In the genomic region with DNA sequence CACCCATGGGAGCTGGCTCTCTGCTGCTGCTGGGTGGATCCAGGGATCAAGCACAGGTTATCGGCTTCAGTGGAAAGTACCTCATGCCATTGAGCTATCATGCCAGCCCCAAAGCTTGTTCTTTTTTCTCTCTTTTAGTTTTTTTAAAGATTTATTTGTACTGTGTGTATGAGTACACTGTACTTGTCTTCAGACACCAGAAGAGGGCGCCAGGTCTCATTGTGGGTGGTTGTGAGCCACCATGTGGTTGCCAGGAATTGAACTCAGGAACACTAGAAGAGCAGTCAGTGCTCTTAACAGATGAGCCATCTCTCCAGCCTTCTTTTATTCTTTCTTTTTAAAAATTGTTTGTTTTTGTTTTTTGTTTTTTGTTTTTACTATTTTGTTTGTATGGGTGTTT, we compare ENCODE assay signal across 9 mouse cellular contexts.
DNase-seq lines count a peak whose midpoint lies in the region; ATAC-seq and TF ChIP-seq lines count a peak whose summit lies in the region.
"Had no signal": no experiment of that assay in that cellular context is flagged by ENCODE, and none has a peak within 500 bp of the region (broad histone marks: within the 10 kb centered on the region; RNA-seq: fewer than 3 reads in every experiment).

No protein-coding gene starts in this region.

- no peaks in the 10 kb centered on the region for H3K27me3 ChIP-seq in heart, adult 2 months (ENCODE audit: control insufficient read depth, insufficient read depth, low read length)
- H3K27me3 ChIP-seq in heart, embryonic 10.5 days (ENCODE audit: insufficient read depth, poor library complexity, severe bottlenecking): no peaks in the 10 kb centered on the region
- no peaks in the 10 kb centered on the region for H3K27me3 ChIP-seq in midbrain, embryonic 14.5 days (ENCODE audit: control insufficient read depth, insufficient read depth, low read length)
- H3K27me3 ChIP-seq in midbrain, embryonic 11.5 days (ENCODE audit: control insufficient read depth, insufficient read depth, low read length): no peaks in the 10 kb centered on the region
- H3K27me3 ChIP-seq: forebrain, embryonic 12.5 days had no signal

- no peak for DNase-seq in heart, adult 2 months
- no peak for DNase-seq in heart, embryonic 10.5 days (ENCODE audit: low spot score)
- DNase-seq in midbrain, embryonic 14.5 days: peak; percentile 41
- no peak for DNase-seq in midbrain, embryonic 11.5 days (ENCODE audit: low spot score, missing footprints)
- peak; percentile 45 for DNase-seq in thymus, postnatal 25 days
- no peak for DNase-seq in layer of hippocampus, postnatal 14 days (ENCODE audit: low spot score in 2 of 2)
- DNase-seq in Muller cell, postnatal 12 days (ENCODE audit: inconsistent ontology term): no peak

- no peak overlapping the region for H3K9ac ChIP-seq in heart, adult 2 months (ENCODE audit: low read depth, low read length)
- no peak overlapping the region for H3K9ac ChIP-seq in midbrain, embryonic 14.5 days (replicated peaks; ENCODE audit: low read length)
- H3K9ac ChIP-seq in midbrain, embryonic 11.5 days (ENCODE audit: low read length): no peak overlapping the region
- H3K9ac ChIP-seq: forebrain, embryonic 12.5 days had no signal

- 73% methylated on average over 2 of the region's 2 CpGs for WGBS in heart, adult 2 months
- WGBS in heart, embryonic 10.5 days: 61% methylated on average over 2 of the region's 2 CpGs
- 61% methylated on average over 2 of the region's 2 CpGs for WGBS in midbrain, embryonic 14.5 days
- 58% methylated on average over 2 of the region's 2 CpGs for WGBS in midbrain, embryonic 11.5 days

- no peak overlapping the region for H3K27ac ChIP-seq in heart, adult 2 months
- H3K27ac ChIP-seq in heart, embryonic 10.5 days: no peak overlapping the region
- no peak overlapping the region for H3K27ac ChIP-seq in midbrain, embryonic 14.5 days (replicated peaks; ENCODE audit: low read depth, low read length)
- no peak overlapping the region for H3K27ac ChIP-seq in midbrain, embryonic 11.5 days (ENCODE audit: low read depth, low read length)
- no peak overlapping the region for H3K27ac ChIP-seq in cortical plate, adult 2 months (ENCODE audit: insufficient read depth, low read length)
- H3K27ac ChIP-seq: forebrain, embryonic 12.5 days had no signal

- TF ChIP-seq POLR2A in heart, adult 2 months (IDR thresholded peaks at IDR 0.05; ENCODE audit: insufficient read depth, low read depth, low read length): no peak
- no peak for TF ChIP-seq POLR2A in cortical plate, adult 2 months (IDR thresholded peaks at IDR 0.05; ENCODE audit: extremely low read depth, insufficient read depth, low read length)

- H3K4me3 ChIP-seq in heart, adult 2 months: no peak overlapping the region
- no peak overlapping the region for H3K4me3 ChIP-seq in heart, embryonic 10.5 days
- H3K4me3 ChIP-seq in midbrain, embryonic 14.5 days (replicated peaks; ENCODE audit: low read depth, low read length): no peak overlapping the region
- H3K4me3 ChIP-seq in midbrain, embryonic 11.5 days (ENCODE audit: low read depth, low read length): no peak overlapping the region
- no peak overlapping the region for H3K4me3 ChIP-seq in cortical plate, adult 2 months (ENCODE audit: insufficient read depth, low read length)
- H3K4me3 ChIP-seq: forebrain, embryonic 12.5 days had no signal

- H3K4me2 ChIP-seq in midbrain, embryonic 14.5 days (ENCODE audit: low read length): no peak overlapping the region
- H3K4me2 ChIP-seq in midbrain, embryonic 11.5 days: no peak overlapping the region
- H3K4me2 ChIP-seq: forebrain, embryonic 12.5 days had no signal

- H3K9me3 ChIP-seq in heart, embryonic 10.5 days: no peaks in the 10 kb centered on the region
- no peaks in the 10 kb centered on the region for H3K9me3 ChIP-seq in midbrain, embryonic 14.5 days (ENCODE audit: control insufficient read depth, low read length)
- no peaks in the 10 kb centered on the region for H3K9me3 ChIP-seq in midbrain, embryonic 11.5 days (ENCODE audit: control insufficient read depth, low read length)
- H3K9me3 ChIP-seq: forebrain, embryonic 12.5 days had no signal

- H3K4me1 ChIP-seq in heart, adult 2 months (ENCODE audit: control insufficient read depth, insufficient read depth, low read length): no peaks in the 10 kb centered on the region
- H3K4me1 ChIP-seq in heart, embryonic 10.5 days: no peaks in the 10 kb centered on the region
- H3K4me1 ChIP-seq in midbrain, embryonic 14.5 days (ENCODE audit: control insufficient read depth, insufficient read depth, low read length): no peaks in the 10 kb centered on the region
- H3K4me1 ChIP-seq in midbrain, embryonic 11.5 days (ENCODE audit: control insufficient read depth, insufficient read depth, low read length): no peaks in the 10 kb centered on the region
- peaks cover 5% of the 10 kb centered on the region; the same call in 1 of the 2 replicates for H3K4me1 ChIP-seq in cortical plate, adult 2 months (ENCODE audit: control insufficient read depth, insufficient read depth, low read length)
- H3K4me1 ChIP-seq: forebrain, embryonic 12.5 days had no signal

- ATAC-seq in midbrain, embryonic 14.5 days (ENCODE audit: low FRiP score, low TSS enrichment): no peak
- ATAC-seq in midbrain, embryonic 11.5 days (ENCODE audit: low FRiP score): no peak

- peak; percentile 67 for TF ChIP-seq CTCF in heart, adult 2 months (IDR thresholded peaks at IDR 0.05)
- peak; percentile 24; the same call in 1 of the 2 replicates for TF ChIP-seq CTCF in cortical plate, adult 2 months (IDR thresholded peaks at IDR 0.05; ENCODE audit: extremely low read depth, insufficient read depth, low read length)

- TF ChIP-seq EP300 in heart, adult 2 months (IDR thresholded peaks at IDR 0.05; ENCODE audit: insufficient read depth, low read depth, low read length): no peak

- H3K79me2 ChIP-seq in heart, adult 2 months (replicated peaks; ENCODE audit: control insufficient read depth, insufficient read depth, low read length): no peaks in the 10 kb centered on the region

- intact Hi-C loops in heart, adult 2 months (cut with DNase I): loop anchor here (5.0 kb wide), 1 partner anchor 98 kb away; no protein-coding TSS in a partner anchor

- no peaks in the 10 kb centered on the region for H3K36me3 ChIP-seq in heart, adult 2 months (ENCODE audit: control insufficient read depth, insufficient read depth, low read length)
- peaks cover 77% of the 10 kb centered on the region for H3K36me3 ChIP-seq in heart, embryonic 10.5 days
- peaks cover 81% of the 10 kb centered on the region for H3K36me3 ChIP-seq in midbrain, embryonic 14.5 days (ENCODE audit: control insufficient read depth, insufficient read depth, low read length)
- H3K36me3 ChIP-seq in midbrain, embryonic 11.5 days (ENCODE audit: control insufficient read depth, insufficient read depth, low read length): peaks cover 15% of the 10 kb centered on the region

Comparison
In these comparisons a context has a peak if more than half of its experiments do, and no peak if none do; other contexts are left out.
1. DNase-seq: peak in midbrain, embryonic 14.5 days (single experiment) and thymus, postnatal 25 days (single experiment); none in heart, adult 2 months (0 of 2), heart, embryonic 10.5 days (single experiment), midbrain, embryonic 11.5 days (single experiment), layer of hippocampus, postnatal 14 days (0 of 2) and Muller cell, postnatal 12 days (single experiment).